ENCODE assay signal across 7 mouse cellular contexts in the genomic region with DNA sequence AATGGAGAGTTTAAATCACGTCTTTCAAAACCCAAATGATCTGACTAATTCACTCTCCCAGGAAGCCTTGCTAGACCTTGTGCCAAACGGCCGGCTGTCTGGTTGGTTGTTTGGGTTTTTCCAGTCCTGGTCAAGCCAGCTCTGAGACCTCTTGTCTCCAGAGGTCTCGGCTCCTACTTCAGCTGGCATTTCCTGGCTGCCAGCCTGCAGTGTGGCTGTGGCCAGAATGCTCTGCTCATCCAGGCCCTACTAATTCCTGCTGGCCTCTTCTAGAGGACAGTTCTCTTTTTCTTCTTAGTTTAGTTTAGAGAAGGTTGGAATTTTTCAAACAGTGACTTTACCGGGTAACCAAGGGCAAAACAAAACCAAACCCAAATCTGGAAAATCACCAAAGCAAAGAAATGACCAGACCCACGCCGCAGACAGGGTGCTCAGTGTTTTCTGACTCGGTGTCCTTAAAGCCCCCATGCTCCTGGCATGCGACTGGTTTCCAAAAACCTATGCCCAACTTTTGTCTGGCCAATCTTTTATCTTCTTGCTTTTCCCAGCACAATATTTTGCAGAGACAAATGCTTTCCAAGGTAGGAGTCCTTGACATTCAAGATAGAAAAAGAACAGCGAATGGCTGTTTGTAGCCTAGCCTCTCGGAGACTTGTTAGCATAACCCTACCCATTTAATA. TPM values are rescaled to one million over a fixed set of nuclear protein-coding genes. Genes with fewer than 3 reads are reported as not detected.
A peak's percentile ranks its signal among the peaks of the same experiment; 100 is the strongest.
DNase-seq lines count a peak whose midpoint lies in the region; ATAC-seq lines count a peak whose summit lies in the region.

No protein-coding gene starts in this region.

- DNase-seq in ovary, adult 18-20 months (ENCODE audit: low spot score): peak; percentile 68
- DNase-seq in ovary, postnatal 10 days (ENCODE audit: low spot score): no peak
- peak; percentile 63 for DNase-seq in gastrocnemius, postnatal 25 days
- peak; percentile 43 for DNase-seq in lung, postnatal 25 days (ENCODE audit: low spot score)
- DNase-seq in right cerebral cortex, postnatal 25 days: no peak
- no peak for DNase-seq in retina, postnatal 1 day

- peak; percentile 58; the same call in 1 of the 2 replicates for ATAC-seq in cerebellum, adult (ENCODE audit: insufficient number of reproducible peaks, low FRiP score, low TSS enrichment)

RNA-seq across cellular contexts. Expression of gene Plod2, which starts 7.9 kb away (rescaled TPM):
- total RNA-seq in gastrocnemius, postnatal 25 days (2021): 1 to 10 TPM; 4.0 to 4.4 TPM

Comparison
In these comparisons a context has a peak if more than half of its experiments do, and no peak if none do; other contexts are left out.
1. DNase-seq: peak in ovary, adult 18-20 months (single experiment), gastrocnemius, postnatal 25 days (single experiment) and lung, postnatal 25 days (single experiment); none in ovary, postnatal 10 days (single experiment), right cerebral cortex, postnatal 25 days (single experiment) and retina, postnatal 1 day (single experiment).